Mouse (Mus musculus) heart, postnatal 0 days (tissue): ENCODE measurements around the gene B230118H07Rik.

Experiments used
- CTCF ChIP-seq: IDR thresholded peaks from 2 replicates; pipeline ENCODE4 v1.5.1; 2016; ENCODE audit warnings: antibody characterized with exemption, control low read depth, low read depth
- EP300 ChIP-seq: IDR thresholded peaks from 2 replicates; pipeline ENCODE4 v1.6.1; 2016; ENCODE audit warnings: antibody characterized with exemption, low read depth

DNA sequence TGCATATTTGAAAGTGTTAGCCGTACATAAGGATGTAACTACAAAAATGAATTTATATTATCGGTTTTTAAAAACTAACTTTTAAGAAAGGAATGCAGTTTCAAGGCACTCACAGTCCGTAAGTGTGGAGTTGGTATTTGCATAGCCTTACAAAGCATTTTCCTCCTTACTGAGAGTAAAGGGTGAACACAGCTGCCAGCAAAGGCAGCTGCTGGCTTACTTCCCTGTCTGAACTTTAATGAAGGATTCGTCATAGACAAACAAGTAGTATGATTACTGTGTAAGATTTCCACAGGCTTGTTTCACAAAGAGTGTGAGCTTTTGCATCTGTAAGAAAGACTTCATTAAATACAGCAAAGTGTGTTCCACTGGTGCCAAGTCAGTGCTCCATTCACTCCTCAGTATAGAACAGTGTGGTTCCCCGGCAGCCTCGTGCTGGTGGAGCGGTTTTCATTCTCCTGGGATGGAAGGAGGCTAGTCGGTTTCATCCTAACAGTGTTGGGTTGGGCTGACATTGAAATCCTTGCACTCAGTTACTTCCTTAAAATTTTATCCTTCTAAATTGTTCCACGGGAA, 41.0 kb upstream of the B230118H07Rik start:
- TF ChIP-seq CTCF (no peak), EP300 (no peak)
